Mouse (Mus musculus): ENCODE data around the gene Hist1h3g. TPM values are rescaled to one million over a fixed set of nuclear protein-coding genes. Genes with fewer than 3 reads are reported as not detected.
A peak's percentile ranks its signal among the peaks of the same experiment; 100 is the strongest.

Hist1h3g gene
- total RNA-seq, 1 experiment from 2014 or later: 35.1 TPM

DNA sequence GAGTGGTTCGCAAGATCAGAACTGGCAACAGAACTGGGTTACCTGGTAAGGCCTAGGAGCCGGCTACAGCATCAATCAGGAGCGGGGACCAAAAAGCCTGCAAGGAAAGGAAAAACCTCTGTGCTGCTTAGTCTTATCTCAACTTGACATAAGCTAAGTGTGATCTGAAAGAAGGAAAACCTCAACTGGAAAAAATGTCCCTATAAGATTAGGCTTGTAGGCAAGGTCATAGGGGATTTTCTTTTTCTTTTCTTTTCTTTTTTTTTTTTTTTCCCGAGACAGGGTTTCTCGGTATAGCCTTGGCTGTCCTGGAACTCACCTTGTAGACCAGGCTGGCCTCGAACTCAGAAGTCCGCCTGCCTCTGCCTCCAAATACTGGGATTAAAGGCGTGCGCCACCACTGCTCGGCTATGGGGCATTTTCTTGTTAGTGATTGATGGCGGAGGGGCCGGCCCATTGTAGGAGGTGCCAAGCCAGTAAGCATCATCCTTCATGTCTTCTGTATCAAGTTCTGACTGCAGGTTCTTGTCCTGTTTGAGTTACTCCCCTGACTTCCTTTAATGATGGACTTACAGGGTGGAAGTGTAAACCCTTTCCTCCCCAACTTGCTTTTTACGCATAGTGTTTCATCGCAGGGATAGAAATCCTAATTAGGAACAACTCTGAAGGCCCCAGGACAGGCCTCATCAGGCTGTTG lies 28.3 kb upstream of the Hist1h3g start:
- no peak for ATAC-seq (replicated peaks in 1 of 2; ENCODE audit: insufficient read depth in 1 of 2, low FRiP score in 2 of 2, low TSS enrichment in 1 of 2, low read depth in 1 of 2, poor library complexity in 2 of 2, severe bottlenecking in 2 of 2)

- no peak for ATAC-seq (replicated peaks in 1 of 2; ENCODE audit: insufficient read depth in 1 of 2, low FRiP score in 2 of 2, low TSS enrichment in 1 of 2, low read depth in 1 of 2, poor library complexity in 2 of 2, severe bottlenecking in 2 of 2)
Measured at GRCm38 (mm10) chr13:23510127-23510526, 25.1 kb upstream of the Hist1h3g start.

DNA sequence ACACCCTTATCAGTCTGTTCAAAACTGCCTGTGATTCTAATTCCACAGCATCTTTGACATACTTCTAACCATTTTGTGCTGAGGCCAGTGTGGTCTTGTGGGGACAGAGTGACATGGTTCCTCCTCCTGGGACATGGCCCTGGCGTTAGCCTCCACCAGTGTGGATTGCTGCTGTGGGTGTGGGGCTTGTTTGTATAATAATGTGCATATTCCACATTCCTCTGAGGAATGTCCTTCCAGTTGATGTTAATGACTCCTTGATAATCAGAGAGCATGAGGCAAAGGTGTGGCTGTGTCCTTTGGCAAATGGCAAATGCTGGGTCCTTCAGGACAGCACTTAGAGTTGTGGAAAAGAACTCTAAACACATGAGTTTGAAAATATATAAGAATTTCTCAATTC lies 21.7 kb upstream of the Hist1h3g start:
- ATAC-seq (replicated peaks in 1 of 2; ENCODE audit: insufficient read depth in 1 of 2, low FRiP score in 2 of 2, low TSS enrichment in 1 of 2, low read depth in 1 of 2, poor library complexity in 2 of 2, severe bottlenecking in 2 of 2): no peak

DNA sequence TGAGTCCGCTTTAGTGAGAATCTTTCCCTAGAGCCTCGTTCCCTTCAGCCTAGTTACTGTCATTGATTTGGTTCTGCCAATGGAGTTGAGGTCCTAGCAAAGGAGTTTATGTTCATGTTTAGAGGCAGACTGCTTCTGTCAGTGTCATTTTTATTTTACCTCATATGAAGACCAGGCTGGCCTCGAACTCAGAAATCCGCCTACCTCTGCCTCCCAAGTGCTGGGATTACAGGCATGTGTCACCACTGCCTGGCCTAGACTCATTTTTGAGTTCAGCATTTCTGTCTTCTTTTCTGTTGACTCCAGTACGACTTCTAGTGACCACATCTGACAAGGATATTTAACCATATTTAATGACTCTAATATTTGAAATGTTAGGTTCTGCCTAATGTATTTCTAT lies 19.9 kb upstream of the Hist1h3g start:
- ATAC-seq (replicated peaks in 1 of 2; ENCODE audit: insufficient read depth in 1 of 2, low FRiP score in 2 of 2, low TSS enrichment in 1 of 2, low read depth in 1 of 2, poor library complexity in 2 of 2, severe bottlenecking in 2 of 2): no peak

- ATAC-seq (replicated peaks in 1 of 2; ENCODE audit: insufficient read depth in 1 of 2, low FRiP score in 2 of 2, low TSS enrichment in 1 of 2, low read depth in 1 of 2, poor library complexity in 2 of 2, severe bottlenecking in 2 of 2): no peak
Measured at GRCm38 (mm10) chr13:23515826-23516620, 19.2 kb upstream of the Hist1h3g start.

- ATAC-seq (replicated peaks in 1 of 2; ENCODE audit: insufficient read depth in 1 of 2, low FRiP score in 2 of 2, low TSS enrichment in 1 of 2, low read depth in 1 of 2, poor library complexity in 2 of 2, severe bottlenecking in 2 of 2): peak; percentile 37 to 50; a peak in 2 of 4 replicates
Measured at GRCm38 (mm10) chr13:23516822-23517602, 18.2 kb upstream of the Hist1h3g start.

- peak; percentile 39 to 54 for ATAC-seq (replicated peaks in 1 of 2; ENCODE audit: insufficient read depth in 1 of 2, low FRiP score in 2 of 2, low TSS enrichment in 1 of 2, low read depth in 1 of 2, poor library complexity in 2 of 2, severe bottlenecking in 2 of 2)
Measured at GRCm38 (mm10) chr13:23517603-23518294, 17.5 kb upstream of the Hist1h3g start.

DNA sequence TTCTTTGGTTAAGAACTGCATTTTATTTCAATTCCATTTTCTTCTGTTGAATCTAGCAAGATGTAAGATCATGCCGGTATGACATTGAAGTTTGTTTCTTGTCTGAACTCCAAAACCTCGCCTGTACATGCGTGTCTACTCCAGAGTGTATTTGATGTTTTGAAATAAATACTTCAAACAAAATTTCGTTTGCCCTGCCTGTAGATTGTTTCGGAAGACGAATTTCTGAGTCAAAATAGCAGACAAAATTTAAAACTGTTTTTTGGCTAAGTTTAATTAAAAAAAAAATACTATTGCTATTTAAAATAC lies 17.0 kb upstream of the Hist1h3g start:
- no peak for ATAC-seq (replicated peaks in 1 of 2; ENCODE audit: insufficient read depth in 1 of 2, low FRiP score in 2 of 2, low TSS enrichment in 1 of 2, low read depth in 1 of 2, poor library complexity in 2 of 2, severe bottlenecking in 2 of 2)

GRCm38 (mm10) chr13:23518885-23519284 lies 16.3 kb upstream of the Hist1h3g start:
- peak; percentile 17 to 26; a peak in 1 of 4 replicates for ATAC-seq (replicated peaks in 1 of 2; ENCODE audit: insufficient read depth in 1 of 2, low FRiP score in 2 of 2, low TSS enrichment in 1 of 2, low read depth in 1 of 2, poor library complexity in 2 of 2, severe bottlenecking in 2 of 2)

DNA sequence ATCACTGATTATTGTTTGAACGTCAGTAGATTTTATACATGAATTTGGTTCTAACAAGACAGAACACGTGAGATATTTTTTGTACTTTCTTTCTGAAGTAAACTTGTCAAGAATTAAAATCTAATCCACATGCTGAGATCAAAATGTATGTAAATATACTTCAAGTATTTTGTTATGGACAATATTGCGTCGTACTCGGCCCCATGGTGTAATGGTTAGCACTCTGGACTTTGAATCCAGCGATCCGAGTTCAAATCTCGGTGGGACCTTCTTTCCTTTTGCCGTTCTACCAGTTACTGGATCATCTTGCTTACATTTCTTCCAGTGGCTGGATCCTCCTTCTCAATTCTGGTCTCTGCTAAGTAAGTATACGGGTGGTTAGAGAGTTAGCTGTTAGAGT lies 15.8 kb upstream of the Hist1h3g start:
- ATAC-seq (replicated peaks in 1 of 2; ENCODE audit: insufficient read depth in 1 of 2, low FRiP score in 2 of 2, low TSS enrichment in 1 of 2, low read depth in 1 of 2, poor library complexity in 2 of 2, severe bottlenecking in 2 of 2): peak in 1 of 2 experiments; percentile 11; a peak in 2 of 4 replicates

- peak; percentile 12 to 35; a peak in 1 of 4 replicates for ATAC-seq (replicated peaks in 1 of 2; ENCODE audit: insufficient read depth in 1 of 2, low FRiP score in 2 of 2, low TSS enrichment in 1 of 2, low read depth in 1 of 2, poor library complexity in 2 of 2, severe bottlenecking in 2 of 2)
Measured at GRCm38 (mm10) chr13:23521703-23522102, 13.5 kb upstream of the Hist1h3g start.

GRCm38 (mm10) chr13:23523976-23524375 lies 11.2 kb upstream of the Hist1h3g start:
- ATAC-seq (replicated peaks in 1 of 2; ENCODE audit: insufficient read depth in 1 of 2, low FRiP score in 2 of 2, low TSS enrichment in 1 of 2, low read depth in 1 of 2, poor library complexity in 2 of 2, severe bottlenecking in 2 of 2): no peak

DNA sequence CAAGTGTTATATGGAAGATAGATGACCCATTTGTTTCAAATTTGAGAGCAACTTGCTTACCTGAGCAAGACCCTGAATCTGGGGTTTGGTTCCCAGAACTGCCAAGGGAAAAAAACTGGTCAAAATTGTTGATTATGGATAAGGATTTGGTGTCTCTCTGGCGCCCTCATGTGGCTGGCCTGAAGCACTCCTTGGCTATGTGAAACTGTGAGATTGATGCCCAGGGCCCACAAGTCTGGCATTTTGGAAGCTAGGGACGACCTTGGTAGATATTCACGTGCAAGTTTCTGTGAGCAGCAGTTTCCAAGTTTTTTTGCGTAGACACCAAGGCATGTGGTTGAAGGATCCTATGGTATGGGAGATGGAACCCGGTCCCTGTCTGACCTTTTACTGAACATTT lies 10.6 kb upstream of the Hist1h3g start:
- peak; percentile 55 to 57 for ATAC-seq (replicated peaks in 1 of 2; ENCODE audit: insufficient read depth in 1 of 2, low FRiP score in 2 of 2, low TSS enrichment in 1 of 2, low read depth in 1 of 2, poor library complexity in 2 of 2, severe bottlenecking in 2 of 2)

- ATAC-seq (replicated peaks in 1 of 2; ENCODE audit: insufficient read depth in 1 of 2, low FRiP score in 2 of 2, low TSS enrichment in 1 of 2, low read depth in 1 of 2, poor library complexity in 2 of 2, severe bottlenecking in 2 of 2): no peak
Measured at GRCm38 (mm10) chr13:23525901-23526300, 9.3 kb upstream of the Hist1h3g start.

DNA sequence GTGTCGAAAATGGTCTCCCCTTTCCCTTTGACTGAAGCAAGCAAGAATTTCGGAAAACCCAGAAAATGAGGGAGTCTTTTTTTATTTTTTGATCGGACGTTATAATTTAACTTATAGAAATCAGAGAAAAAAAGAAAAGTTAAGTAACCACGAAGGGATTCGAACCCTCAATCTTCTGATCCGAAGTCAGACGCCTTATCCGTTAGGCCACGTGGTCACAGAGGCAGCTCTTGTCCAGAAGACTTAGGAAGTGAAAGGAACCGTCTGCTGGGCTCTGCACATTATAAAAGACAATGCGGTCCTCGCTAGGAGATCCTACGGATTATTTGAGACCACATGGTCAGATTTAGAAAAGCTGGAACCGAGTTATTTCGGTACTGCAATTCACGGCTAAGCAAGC lies 8.9 kb upstream of the Hist1h3g start:
- peak in 1 of 2 experiments; percentile 51; a peak in 3 of 4 replicates for ATAC-seq (replicated peaks in 1 of 2; ENCODE audit: insufficient read depth in 1 of 2, low FRiP score in 2 of 2, low TSS enrichment in 1 of 2, low read depth in 1 of 2, poor library complexity in 2 of 2, severe bottlenecking in 2 of 2)

DNA sequence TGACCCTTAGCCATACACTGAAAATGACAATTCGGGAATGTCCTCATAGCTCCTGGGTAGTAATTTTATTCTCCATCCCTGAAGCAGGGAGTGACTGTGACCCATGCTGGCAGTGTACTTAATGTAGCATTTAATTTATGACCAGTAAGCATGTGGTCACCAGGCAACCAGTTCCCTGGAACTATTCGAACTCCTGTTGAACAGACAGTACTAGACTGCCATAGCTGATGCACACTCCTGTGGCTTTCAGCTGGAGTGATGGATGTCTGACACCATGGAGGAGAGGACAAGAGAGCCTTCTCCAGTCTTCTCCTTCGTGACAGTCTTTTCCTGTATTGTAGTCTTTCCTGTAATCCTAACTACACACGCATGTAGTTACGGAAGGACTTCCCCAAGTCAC lies 6.2 kb upstream of the Hist1h3g start:
- no peak for ATAC-seq (replicated peaks in 1 of 2; ENCODE audit: insufficient read depth in 1 of 2, low FRiP score in 2 of 2, low TSS enrichment in 1 of 2, low read depth in 1 of 2, poor library complexity in 2 of 2, severe bottlenecking in 2 of 2)

GRCm38 (mm10) chr13:23529480-23530165 lies 5.6 kb upstream of the Hist1h3g start:
- no peak for ATAC-seq (replicated peaks in 1 of 2; ENCODE audit: insufficient read depth in 1 of 2, low FRiP score in 2 of 2, low TSS enrichment in 1 of 2, low read depth in 1 of 2, poor library complexity in 2 of 2, severe bottlenecking in 2 of 2)

Data from hematopoietic stem cell, adult 5-6 weeks (primary cell).